Mouse (Mus musculus) adrenal gland, postnatal 14 days (tissue): Measurements from ENCODE around the gene Ercc1. TPM values are rescaled to one million over a fixed set of nuclear protein-coding genes. Genes with fewer than 3 reads are reported as not detected.
A peak's percentile ranks its signal among the peaks of the same experiment; 100 is the strongest.

Experiments used
- DNase-seq: peaks from one replicate; pipeline ENCODE4 v3.0.0; 2021; ENCODE audit warnings: mixed read lengths
- total RNA-seq: library from RNA; stranded (reverse); gene quantifications from 2 replicates; pipeline ENCODE4 v1.2.3, GENCODE M21; 2021

Ercc1 gene
- total RNA-seq, 1 experiment from 2014 or later: 37.1 TPM

DNA sequence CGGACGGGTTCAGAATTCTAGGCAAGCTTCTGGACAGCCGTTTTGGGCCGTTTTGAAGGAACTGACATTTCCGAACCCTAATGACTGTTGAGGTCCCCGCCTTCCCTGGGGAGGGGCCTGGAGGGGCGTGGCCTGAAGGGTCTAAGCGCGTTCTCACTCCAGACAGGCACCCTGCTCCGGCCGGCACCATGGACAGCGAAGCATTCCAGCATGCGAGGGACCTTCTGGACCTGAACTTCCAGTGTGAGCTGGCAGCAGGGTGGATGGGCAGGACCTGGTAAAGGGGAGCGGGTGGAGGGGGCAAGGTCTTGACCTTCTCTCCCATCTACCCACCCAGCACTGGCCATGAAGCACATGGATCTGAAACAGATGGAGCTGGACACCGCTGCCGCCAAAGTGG is 23.8 kb downstream of the Ercc1 start:
- peak; percentile 85 for DNase-seq

DNA sequence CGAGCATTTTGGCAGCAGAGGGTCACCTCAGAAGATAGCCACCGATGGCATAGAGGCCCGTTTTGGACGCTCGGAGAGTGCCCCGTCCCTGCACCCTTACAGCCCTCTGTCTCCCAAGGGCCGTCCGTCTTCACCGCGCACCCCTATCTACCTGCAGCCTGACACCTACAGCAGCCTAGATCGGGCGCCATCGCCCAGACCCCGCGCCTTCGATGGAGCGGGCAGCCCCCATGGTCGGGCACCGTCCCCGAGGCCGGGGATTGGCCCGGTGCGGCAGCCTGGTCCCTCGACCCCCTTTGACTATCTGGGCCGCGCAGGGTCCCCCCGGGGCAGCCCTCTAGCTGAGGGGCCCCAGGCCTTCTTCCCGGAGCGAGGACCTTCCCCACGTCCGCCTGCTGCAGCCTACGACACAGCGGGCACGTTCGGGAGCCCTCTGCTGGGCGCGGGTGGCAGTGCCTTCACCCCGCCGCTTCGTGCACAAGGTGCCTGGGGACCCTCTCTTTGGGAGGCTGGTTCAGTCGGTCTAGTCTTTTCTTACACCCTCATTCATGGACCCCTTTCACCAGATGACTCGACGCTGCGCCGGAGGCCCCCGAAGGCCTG is 25.3 kb downstream of the Ercc1 start:
- DNase-seq: peak; percentile 72

DNA sequence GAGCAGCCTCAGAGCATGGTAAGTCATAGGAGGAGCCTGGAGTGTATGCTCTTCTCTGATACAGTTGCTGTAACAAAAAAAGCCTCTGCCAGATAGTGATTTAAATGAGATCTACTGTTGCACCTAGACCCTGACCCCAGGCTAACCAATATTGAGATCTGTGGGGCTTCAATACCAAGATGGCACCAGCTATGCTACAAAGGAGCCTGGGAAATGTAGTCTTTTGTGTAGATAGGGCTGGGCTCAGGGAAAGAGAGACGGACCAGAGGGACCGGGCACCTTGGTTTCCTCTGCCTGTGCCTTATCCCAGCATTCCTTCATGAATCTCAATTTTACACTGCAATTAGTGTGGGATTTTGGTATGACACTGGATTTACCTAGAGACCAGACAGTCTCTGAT is 28.8 kb downstream of the Ercc1 start:
- no peak for DNase-seq

DNA sequence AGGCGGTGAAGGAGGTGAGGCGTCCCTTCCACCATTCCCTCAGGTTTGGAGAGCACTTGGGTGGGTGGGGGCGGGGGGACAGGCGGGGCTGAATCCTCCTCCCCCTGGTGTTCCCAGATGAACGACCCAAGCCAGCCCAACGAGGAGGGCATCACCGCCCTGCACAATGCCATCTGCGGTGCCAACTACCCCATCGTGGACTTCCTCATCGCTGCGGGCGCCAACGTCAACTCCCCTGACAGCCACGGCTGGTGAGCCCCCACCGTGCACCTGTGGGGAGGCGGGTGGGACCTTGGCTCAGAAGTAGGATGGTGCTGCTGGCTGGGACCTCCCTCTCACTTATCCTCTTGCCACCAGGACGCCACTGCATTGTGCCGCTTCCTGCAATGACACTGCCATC is 30.8 kb downstream of the Ercc1 start:
- no peak for DNase-seq

DNA sequence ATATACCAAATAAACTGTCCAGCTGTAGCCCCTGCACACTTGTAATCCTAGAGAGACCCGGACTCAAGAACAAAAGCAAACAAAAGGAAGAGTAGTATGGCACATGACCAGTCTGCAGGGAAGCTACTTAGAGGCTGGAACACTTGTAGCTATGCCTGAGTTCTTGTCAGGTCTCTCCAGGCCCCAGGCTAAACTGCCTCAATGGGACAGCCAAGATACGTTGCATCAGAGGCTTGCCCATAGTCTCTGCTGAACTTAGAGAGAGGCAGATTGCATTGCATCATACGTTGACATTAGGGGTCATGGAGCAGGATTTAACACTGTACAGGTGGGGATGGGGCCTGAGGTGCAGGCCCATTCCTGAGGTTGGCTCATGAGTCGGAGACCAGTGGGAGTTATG is 31.4 kb downstream of the Ercc1 start:
- no peak for DNase-seq

DNA sequence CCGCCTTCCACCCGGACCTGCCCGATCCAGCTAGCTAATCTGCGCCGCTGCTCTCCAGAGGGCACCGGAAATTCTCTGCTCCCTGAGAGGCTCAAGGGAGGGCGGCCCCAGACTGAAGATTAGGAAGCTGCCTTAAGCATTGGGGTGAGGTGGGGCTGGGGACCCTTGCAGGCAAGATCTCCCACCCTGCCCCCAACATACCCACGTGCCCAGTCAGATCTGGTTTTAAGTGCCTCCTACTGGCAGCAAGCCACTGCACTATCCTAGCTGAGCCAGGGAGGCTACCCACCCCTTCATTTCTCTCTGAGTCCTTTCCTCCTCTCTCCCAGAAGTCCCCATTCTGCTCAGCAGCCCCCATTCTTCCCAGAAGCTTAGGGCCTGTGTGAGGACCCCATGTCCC is 33.5 kb downstream of the Ercc1 start:
- no peak for DNase-seq

DNA sequence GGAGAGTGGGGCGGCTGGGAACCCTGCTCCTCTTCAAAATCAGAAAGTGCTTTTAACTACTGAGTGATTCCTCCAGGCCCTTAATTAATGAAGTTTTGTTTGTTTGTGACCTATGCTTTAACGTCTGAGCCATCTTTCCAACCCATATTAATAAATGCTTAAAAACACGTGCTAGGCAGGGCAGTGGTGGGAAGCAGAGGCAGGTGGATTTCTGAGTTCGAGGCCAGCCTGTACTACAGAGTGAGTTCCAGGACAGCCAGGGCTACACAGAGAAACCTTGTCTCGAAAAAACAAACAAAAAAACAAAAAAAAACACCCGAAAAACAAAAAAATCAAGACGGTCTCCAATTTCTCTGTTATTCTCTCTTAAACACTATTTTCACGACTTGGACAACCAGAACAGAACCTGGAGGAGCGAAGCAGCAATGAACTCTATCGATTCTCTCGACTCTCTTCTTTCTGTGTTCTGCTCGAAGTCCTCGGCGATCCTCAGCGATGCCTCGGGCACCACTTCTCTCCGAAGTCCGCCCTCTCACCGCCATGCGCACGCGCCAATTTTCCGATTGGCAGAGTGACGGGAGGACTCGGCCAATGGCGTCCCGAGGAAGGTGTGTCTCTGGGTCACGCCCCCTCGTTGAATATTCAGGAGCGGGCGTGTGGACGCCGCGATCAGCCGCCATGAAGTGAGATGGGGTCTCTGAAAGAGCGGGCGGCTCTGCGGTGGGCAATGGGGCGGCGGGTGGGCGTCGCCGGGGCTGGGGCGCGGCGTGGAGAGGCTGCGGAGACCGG is 37.0 kb downstream of the Ercc1 start, which contains the start of gene Ercc2:
Ercc2 (plus strand) TSS at position 634 of the 789 bp plus-strand sequence.
- peak; percentile 100 for DNase-seq

DNA sequence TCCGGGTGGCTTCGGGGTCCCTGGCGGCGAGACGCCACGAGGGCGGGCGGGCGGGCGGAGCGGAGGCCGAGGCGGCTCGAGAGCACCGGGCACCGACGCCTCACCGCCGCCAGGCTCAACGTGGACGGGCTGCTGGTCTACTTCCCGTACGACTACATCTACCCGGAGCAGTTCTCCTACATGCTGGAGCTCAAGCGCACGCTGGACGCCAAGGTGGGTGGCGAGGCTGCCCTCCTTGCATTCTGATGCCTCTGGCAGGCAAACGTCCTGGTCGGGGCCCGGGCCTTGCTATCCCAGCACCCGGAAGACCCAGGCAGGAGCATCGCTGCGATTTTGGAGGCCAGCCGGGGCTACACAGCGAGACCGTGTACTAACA is 37.6 kb downstream of the Ercc1 start:
- DNase-seq: peak; percentile 54

DNA sequence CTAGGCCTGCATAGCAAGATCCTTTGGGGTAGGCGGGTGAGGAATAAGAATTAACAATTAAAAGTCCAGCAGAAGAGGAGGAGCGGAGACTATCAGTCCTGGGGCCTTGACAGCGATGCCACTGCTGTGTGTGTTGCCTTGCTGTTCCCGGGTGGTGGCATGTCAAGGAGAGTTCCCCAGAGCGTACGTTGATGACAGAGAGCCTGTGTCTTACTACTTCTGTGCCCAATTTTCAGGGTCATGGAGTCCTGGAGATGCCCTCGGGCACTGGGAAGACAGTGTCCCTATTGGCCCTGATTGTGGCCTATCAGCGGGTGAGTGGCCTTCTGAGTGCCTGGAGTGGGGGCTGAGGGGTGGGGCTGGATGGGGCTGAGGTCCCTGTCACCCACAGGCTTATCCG is 39.1 kb downstream of the Ercc1 start:
- DNase-seq: peak; percentile 49

DNA sequence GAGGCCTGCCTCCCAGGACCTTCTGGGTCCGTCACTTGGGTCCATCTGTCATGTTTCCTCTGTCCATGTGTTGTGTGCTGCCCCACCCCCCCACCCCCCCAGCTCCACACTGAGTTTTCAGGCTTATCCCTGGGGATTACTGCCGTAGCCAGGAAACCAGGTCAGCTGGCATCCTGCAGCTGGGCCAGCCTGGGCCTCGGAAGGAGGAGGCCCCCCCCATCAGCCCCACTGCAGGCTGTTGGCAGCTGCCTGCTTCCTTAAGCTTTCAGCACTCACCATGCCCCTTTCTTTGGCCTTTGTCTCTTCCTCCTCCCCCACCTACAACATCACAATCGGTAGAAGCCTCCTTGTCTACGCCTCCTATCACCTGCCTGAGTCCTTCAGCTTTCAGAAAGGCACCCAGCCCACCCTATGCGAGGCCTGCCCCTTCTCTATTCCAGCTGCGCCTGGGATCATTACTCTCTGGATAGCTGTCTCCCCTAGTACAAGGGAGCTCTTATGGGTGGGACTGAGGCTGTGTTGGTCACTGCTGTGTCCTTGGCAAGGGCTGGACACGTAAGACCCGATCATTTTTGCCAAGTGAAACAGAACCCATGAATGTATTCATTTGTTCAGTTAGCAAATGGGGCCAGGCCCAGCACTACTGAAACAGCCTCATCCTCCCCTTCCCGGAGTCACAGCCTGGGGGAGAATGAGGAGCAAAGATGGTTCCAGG is 44.3 kb downstream of the Ercc1 start:
- peak; percentile 49 for DNase-seq

DNA sequence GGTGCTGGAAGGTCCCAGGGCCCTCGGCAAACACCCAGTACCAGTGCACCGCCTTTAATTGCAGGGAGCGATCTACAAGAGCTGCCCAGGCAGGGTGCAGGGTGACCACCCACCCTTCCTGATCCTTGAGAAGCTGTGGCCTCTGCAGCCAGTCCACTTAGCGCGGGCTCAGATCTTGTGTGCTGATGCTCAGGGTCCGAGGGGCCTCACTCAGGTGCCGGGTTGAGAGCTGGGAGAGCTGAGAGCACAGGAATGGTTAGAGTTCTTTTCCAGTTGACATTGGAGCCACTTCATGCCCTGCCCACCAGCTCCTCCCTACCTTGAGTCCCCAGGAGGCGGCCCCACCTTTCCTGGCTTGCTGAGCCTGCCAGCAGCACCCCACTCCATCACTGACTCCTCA is 49.9 kb downstream of the Ercc1 start:
- DNase-seq: no peak

DNA sequence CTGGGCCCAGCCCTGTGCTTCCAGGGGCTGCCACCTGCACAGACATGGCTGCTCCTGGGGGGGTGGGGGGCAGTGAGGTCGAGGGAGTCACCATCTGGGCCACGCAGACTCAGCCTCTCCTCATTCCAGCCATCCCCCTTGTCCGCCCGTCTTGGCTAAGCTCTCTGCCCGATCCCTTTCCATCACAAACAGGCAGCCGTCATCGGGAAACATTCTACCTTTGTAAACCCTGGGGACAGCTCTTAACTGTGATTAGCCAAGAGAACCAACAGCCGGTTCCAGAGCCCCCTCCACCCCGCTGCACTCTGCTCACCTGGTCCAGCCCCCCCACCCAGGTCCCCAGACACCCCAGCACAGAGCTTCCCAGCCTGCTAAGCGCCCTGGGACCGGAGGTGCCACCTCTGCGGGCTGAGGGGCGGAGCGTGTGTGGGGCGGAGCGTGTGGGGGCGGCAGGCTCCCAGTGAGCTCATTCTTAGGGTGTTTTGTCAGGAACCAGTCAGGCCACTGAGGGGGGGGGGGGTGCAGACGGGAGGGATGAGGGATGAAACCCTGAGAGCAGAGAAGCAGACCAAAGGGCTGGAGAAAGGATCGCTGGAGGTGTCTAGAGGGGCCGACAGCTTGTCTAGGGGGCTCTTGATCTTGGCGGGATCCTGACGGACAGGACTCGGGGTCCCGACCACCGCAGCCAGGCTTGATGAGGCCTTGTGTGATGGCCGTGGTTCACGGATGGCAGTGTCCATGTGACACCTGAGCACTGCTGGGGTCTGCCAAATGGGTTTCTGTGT is 55.1 kb downstream of the Ercc1 start:
- peak; percentile 79 for DNase-seq

DNA sequence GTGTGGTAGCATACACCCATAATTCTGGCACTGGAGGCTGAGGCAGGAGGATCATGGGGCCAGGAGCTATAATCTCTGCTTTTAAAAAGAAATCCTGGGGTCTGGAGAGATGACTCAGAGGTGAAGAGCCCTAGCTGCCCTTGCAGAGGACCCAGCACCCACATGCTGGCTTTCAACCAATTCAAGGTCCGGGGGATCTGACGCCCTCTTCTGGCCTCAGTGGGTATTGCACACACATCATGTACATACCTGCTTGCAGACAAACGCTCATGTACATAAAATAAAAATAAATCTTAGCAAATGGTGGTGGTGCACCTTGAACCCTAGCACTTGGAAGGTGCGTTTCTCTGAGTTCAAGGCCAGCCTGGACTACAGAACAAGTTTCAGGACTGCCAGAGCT is 56.4 kb downstream of the Ercc1 start:
- no peak for DNase-seq

DNA sequence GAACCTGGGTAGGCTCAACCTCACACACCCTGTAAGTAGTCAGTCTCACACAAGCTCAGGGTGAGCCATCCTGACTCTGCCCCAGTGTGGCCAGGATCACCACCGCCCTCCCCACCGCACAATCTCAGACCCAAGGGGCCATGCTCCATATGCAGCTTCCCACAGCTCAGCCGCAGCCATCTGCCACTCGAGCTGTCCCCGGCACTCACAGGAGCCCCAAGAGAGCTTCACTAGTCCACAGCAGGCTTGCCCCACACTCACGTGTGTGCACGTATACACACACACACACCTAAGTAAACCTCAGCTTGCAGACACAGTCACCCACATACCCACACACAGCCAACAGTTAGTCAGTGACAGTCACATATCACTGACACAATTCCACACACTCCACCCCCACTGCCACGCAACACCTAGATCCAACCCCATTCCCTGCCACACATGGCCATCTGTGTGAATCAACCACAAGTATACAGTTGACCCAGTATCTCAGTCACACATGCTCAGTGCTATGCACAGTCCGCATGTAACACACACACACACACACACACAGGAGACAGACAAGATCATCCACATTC is 58.0 kb downstream of the Ercc1 start:
- no peak for DNase-seq

DNA sequence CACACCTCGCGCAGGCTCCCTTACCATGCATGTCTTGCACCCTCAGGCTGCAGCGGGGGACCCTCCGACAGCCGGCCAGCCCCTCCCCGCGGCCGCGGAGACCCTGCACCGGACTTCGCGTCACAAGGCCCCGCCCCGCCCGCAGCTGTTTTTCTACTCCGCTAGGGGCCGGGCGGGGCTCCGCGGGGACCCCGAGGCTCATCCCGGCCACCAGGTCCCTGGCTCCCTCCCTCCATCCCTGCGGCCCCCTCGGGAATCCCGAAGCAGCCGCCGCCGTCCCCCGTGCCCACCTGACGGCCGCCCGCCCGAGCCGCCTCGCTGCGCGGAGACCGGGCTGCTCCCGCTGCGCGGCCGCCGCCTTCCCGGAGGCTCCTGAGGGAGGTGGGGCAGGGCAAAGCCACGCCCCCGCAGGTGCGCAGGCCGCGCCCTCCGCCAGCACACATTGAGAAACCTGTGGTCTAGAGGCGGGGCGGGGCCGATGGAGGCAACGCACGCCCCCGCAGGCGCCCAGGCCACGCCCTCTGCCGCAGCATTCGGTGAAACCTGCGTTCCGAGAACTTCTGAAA is 59.2 kb downstream of the Ercc1 start, which contains the start of gene Klc3:
Klc3 (minus strand) TSS at position 374 of the 566 bp plus-strand sequence.
- DNase-seq: peak; percentile 58

DNA sequence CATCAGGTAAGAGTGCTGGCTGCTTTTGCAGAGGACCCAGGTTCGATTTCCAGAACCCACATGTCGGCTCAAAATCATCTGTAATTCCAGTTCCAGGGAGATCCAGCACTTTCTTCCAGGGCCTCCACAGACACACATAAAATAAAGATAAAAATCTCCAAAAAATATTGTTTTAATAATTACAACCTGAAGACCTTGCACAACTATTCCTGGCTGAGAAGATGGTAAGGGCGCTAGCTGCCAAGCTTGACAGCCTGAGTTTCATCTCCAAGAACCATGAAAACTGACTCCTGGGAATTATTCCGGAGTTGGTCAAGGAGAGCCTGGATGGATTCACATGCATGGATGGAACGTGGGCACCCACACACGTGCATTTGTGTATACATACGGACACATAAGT is 59.9 kb downstream of the Ercc1 start, which contains the start of gene Ckm:
Ckm (plus strand) TSS at position 301 of the 400 bp plus-strand sequence.
- DNase-seq: no peak

DNA sequence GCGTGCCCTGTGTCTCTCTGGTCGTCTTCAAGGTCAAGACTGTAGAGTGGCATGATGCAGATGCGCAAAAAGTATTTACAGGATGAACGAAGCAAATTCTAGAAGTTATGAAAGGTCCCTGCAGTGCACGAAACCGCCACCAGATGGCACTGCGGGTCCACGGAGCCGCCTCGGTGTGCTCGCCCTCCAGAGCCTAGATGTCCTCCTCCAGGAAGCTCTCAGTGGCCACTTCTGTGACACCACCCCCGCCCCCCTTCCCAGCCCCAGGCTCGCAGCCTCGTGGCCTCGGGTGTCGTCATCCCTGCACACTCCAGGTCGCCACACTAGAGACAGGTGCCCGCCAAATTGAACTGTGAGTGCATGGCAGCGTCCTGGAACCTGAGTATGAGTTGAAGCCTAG is 60.8 kb downstream of the Ercc1 start:
- DNase-seq: peak; percentile 88
